Mouse (Mus musculus): ENCODE results near the gene Tob2.

DNA sequence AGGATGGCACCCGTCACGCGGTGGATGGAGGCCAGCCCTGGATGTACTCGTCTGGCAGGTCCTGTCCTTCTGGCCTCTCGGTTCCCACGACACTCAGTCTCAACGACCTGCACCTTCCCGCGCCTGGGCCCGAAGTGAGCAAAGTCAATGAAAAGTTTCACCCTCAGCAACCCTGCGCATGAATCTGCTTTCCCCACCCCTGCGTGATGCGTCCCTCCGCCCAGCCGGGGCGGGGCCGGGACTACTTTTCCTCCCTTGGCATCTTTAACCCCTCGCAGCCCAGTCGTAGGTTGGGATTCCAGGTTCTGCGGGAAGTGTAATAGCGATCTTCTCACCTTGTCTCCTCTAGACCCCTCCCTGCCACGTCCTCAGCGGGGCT, 469 bp downstream of the Tob2 start:
- TF ChIP-seq GATA1 (IDR thresholded peaks at IDR 0.05; ENCODE audit: borderline replicate concordance, low read length) = no peak
- no peak for TF ChIP-seq FLI1 (IDR thresholded peaks at IDR 0.05; ENCODE audit: low read length)

Data from megakaryocyte, embryonic 14.5 days (primary cell).